Comparison of ENCODE assay signal across 8 mouse cellular contexts in genomic region chr6:87732151-87733011, GRCm38 (mm10). TPM values are rescaled to one million over a fixed set of nuclear protein-coding genes. Genes with fewer than 3 reads are reported as not detected.
DNase-seq lines count a peak whose midpoint lies in the region; ATAC-seq lines count a peak whose summit lies in the region.

No protein-coding gene starts in this region.

- peak overlapping the region; percentile 96 for H3K4me2 ChIP-seq in heart, embryonic 14.5 days (ENCODE audit: low read length)
- H3K4me2 ChIP-seq in forebrain, embryonic 13.5 days = peak overlapping the region; percentile 86
- H3K4me2 ChIP-seq in limb, embryonic 11.5 days (ENCODE audit: low read depth, severe bottlenecking) = peak overlapping the region; percentile 55
- H3K4me2 ChIP-seq in neural tube, embryonic 15.5 days = peak overlapping the region; percentile 97

- 4% methylated on average over 46 of the region's 53 CpGs for WGBS in heart, embryonic 14.5 days
- 1% methylated on average over 51 of the region's 53 CpGs for WGBS in forebrain, embryonic 13.5 days
- 3% methylated on average over 41 of the region's 53 CpGs for WGBS in limb, embryonic 11.5 days
- WGBS in neural tube, embryonic 15.5 days = 1% methylated on average over 45 of the region's 53 CpGs

- peak overlapping the region; percentile 41 to 43 for H3K4me3 ChIP-seq in heart, embryonic 14.5 days (ENCODE audit: control insufficient read depth in 1 of 2, insufficient read depth in 1 of 2, low read depth in 1 of 2, low read length in 2 of 2)
- H3K4me3 ChIP-seq in forebrain, embryonic 13.5 days = peak overlapping the region; percentile 55
- peak overlapping the region; percentile 25 for H3K4me3 ChIP-seq in limb, embryonic 11.5 days (ENCODE audit: low read depth, low read length)
- peak overlapping the region; percentile 67 for H3K4me3 ChIP-seq in neural tube, embryonic 15.5 days (replicated peaks)

- no peak overlapping the region for H3K27ac ChIP-seq in heart, embryonic 14.5 days (replicated peaks in 1 of 2; ENCODE audit: control insufficient read depth in 1 of 2, insufficient read depth in 1 of 2, low read depth in 2 of 2, low read length in 2 of 2)
- no peak overlapping the region for H3K27ac ChIP-seq in forebrain, embryonic 13.5 days
- no peak overlapping the region for H3K27ac ChIP-seq in limb, embryonic 11.5 days (replicated peaks; ENCODE audit: low read depth, low read length)
- H3K27ac ChIP-seq in neural tube, embryonic 15.5 days (replicated peaks) = no peak overlapping the region

- H3K27me3 ChIP-seq in heart, embryonic 14.5 days (ENCODE audit: control insufficient read depth, insufficient read depth, low read length) = peaks cover 53% of the 10 kb centered on the region
- peaks cover 78% of the 10 kb centered on the region for H3K27me3 ChIP-seq in forebrain, embryonic 13.5 days
- peaks cover 52% of the 10 kb centered on the region for H3K27me3 ChIP-seq in limb, embryonic 11.5 days (ENCODE audit: control insufficient read depth, insufficient read depth, low read length)
- H3K27me3 ChIP-seq in neural tube, embryonic 15.5 days (replicated peaks) = peaks cover 14% of the 10 kb centered on the region; the same call in 1 of the 2 replicates

- no peaks in the 10 kb centered on the region for H3K9me3 ChIP-seq in heart, embryonic 14.5 days (ENCODE audit: control insufficient read depth, low read length)
- H3K9me3 ChIP-seq in forebrain, embryonic 13.5 days (replicated peaks) = no peaks in the 10 kb centered on the region
- H3K9me3 ChIP-seq in limb, embryonic 11.5 days (ENCODE audit: control insufficient read depth, low read length) = no peaks in the 10 kb centered on the region
- no peaks in the 10 kb centered on the region for H3K9me3 ChIP-seq in neural tube, embryonic 15.5 days (replicated peaks)

- no peak for ATAC-seq in heart, embryonic 14.5 days (ENCODE audit: insufficient number of reproducible peaks, insufficient read depth, low FRiP score, low read depth)
- ATAC-seq in forebrain, embryonic 13.5 days = peak; percentile 44; the same call in 1 of the 2 replicates
- no peak for ATAC-seq in limb, embryonic 11.5 days (ENCODE audit: insufficient number of reproducible peaks, low FRiP score, low TSS enrichment, low read depth)
- ATAC-seq in neural tube, embryonic 15.5 days (ENCODE audit: low FRiP score) = peak; percentile 53; the same call in 1 of the 2 replicates

- peaks cover 16 to 35% of the 10 kb centered on the region in 2 experiments for H3K4me1 ChIP-seq in heart, embryonic 14.5 days (ENCODE audit: control insufficient read depth in 2 of 2, insufficient read depth in 2 of 2, low read length in 2 of 2)
- peaks cover 31% of the 10 kb centered on the region for H3K4me1 ChIP-seq in forebrain, embryonic 13.5 days
- peaks cover 9% of the 10 kb centered on the region for H3K4me1 ChIP-seq in limb, embryonic 11.5 days (ENCODE audit: control insufficient read depth, insufficient read depth, low read length)
- peaks cover 33% of the 10 kb centered on the region for H3K4me1 ChIP-seq in neural tube, embryonic 15.5 days

- no peaks in the 10 kb centered on the region for H3K36me3 ChIP-seq in heart, embryonic 14.5 days (ENCODE audit: control insufficient read depth, insufficient read depth, low read length)
- H3K36me3 ChIP-seq in forebrain, embryonic 13.5 days (ENCODE audit: poor library complexity, severe bottlenecking) = no peaks in the 10 kb centered on the region
- H3K36me3 ChIP-seq in limb, embryonic 11.5 days (ENCODE audit: control insufficient read depth, insufficient read depth, low read length) = no peaks in the 10 kb centered on the region
- H3K36me3 ChIP-seq in neural tube, embryonic 15.5 days = no peaks in the 10 kb centered on the region

- H3K9ac ChIP-seq in heart, embryonic 14.5 days (ENCODE audit: low read length) = 0 out of 2 replicates have a peak overlapping the region, but pooled peaks have one; percentile 17
- H3K9ac ChIP-seq in forebrain, embryonic 13.5 days = peak overlapping the region; percentile 45; the same call in 1 of the 2 replicates
- no peak overlapping the region for H3K9ac ChIP-seq in limb, embryonic 11.5 days (ENCODE audit: low read length)
- H3K9ac ChIP-seq in neural tube, embryonic 15.5 days (replicated peaks) = peak overlapping the region; percentile 47

- intact Hi-C loops in heart, postnatal 25 days (cut with DNase I) = no loop called here

- DNase-seq in heart, postnatal 25 days (ENCODE audit: low spot score) = no peak
- peak; percentile 6 for DNase-seq in Muller cell, postnatal 12 days (ENCODE audit: inconsistent ontology term)
- peak; percentile 41 for DNase-seq in limb, embryonic 11.5 days (ENCODE audit: low spot score)
- no peak for DNase-seq in adrenal gland, postnatal 36 days
- DNase-seq in layer of hippocampus, adult 11-12 months (ENCODE audit: low spot score) = no peak

RNA-seq across cellular contexts. Expression of gene Efcc1, which starts 1.7 kb away (rescaled TPM):
- 0.44 and 0.76 TPM in 2 replicates for polyA plus RNA-seq in heart, embryonic 14.5 days (2014; fragmentation: Nextera tagmentation; extraction: Ambion mirVana)
- 1 to 10 TPM in 1 of 2 experiments, under 1 TPM in 1; 0.95 to 1.4 TPM for total RNA-seq in heart, postnatal 25 days (2021)
- polyA plus RNA-seq in forebrain, embryonic 13.5 days (2015; fragmentation: Nextera tagmentation; extraction: Ambion mirVana) = 0.96 and 1.1 TPM in 2 replicates
- polyA plus RNA-seq in limb, embryonic 11.5 days (2014; fragmentation: Nextera tagmentation; extraction: Ambion mirVana) = 0.07 and 0.37 TPM in 2 replicates
- 4.9 and 6.2 TPM in 2 replicates for polyA plus RNA-seq in neural tube, embryonic 15.5 days (2015; fragmentation: Nextera tagmentation; extraction: Ambion mirVana)
- total RNA-seq in adrenal gland, postnatal 36 days (2021) = under 1 TPM; 0.63 to 0.82 TPM

RNA-seq across cellular contexts. Expression of gene Gp9, which starts 45.5 kb away (rescaled TPM):
- polyA plus RNA-seq in heart, embryonic 14.5 days (2014; fragmentation: Nextera tagmentation; extraction: Ambion mirVana) = 3.4 TPM in 2 replicates
- total RNA-seq in heart, postnatal 25 days (2021) = 1 to 10 TPM in 1 of 2 experiments, under 1 TPM in 1; 0.78 to 1.2 TPM
- 0.77 and 0.89 TPM in 2 replicates for polyA plus RNA-seq in forebrain, embryonic 13.5 days (2015; fragmentation: Nextera tagmentation; extraction: Ambion mirVana)
- polyA plus RNA-seq in limb, embryonic 11.5 days (2014; fragmentation: Nextera tagmentation; extraction: Ambion mirVana) = 2.0 and 4.3 TPM in 2 replicates
- 0.56 and 0.65 TPM in 2 replicates for polyA plus RNA-seq in neural tube, embryonic 15.5 days (2015; fragmentation: Nextera tagmentation; extraction: Ambion mirVana)
- not detected for total RNA-seq in adrenal gland, postnatal 36 days (2021)

Comparison
In these comparisons a context has a peak if more than half of its experiments do, and no peak if none do; other contexts are left out.
1. ATAC-seq: peak in forebrain, embryonic 13.5 days (single experiment) and neural tube, embryonic 15.5 days (single experiment); none in heart, embryonic 14.5 days (single experiment) and limb, embryonic 11.5 days (single experiment).
2. DNase-seq: peak in Muller cell, postnatal 12 days (single experiment) and limb, embryonic 11.5 days (single experiment); none in heart, postnatal 25 days (single experiment), adrenal gland, postnatal 36 days (0 of 2) and layer of hippocampus, adult 11-12 months (single experiment).
3. Peak in every context shown above with its lines, with median percentiles within 50 percentile points of each other: H3K4me2 ChIP-seq and H3K4me3 ChIP-seq.